Mouse (Mus musculus): ENCODE results near the gene Peg10.
"Not testable (repeated sequence)": the region's sequence is repeated elsewhere in the genome, so short reads cannot be mapped to it uniquely, and the experiment has no call there.

Gene Peg10

DNA sequence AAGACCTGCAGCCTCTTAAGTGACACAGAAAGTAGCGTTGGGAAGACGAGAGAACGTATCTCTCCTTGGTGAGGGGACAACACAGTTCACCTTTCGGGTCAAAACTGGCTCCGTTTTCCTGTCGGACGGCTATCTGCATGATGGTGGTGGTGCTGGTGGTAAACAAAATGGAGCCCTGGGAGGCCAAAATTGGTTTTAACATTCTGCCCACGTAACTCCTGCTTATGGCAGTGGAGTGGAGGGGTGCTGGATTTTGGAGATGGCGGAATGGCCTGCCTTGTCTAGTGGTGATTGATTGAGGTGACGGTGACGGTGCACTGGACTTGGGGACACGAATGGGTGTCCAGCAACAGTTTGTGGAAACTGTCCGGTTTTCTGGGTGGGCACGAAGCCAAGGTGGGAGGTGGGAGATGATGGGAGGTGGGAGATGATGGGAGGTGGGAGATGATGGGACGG is 1.4 kb downstream of the Peg10 start:
- no peak for DNase-seq (ENCODE audit: low spot score in 2 of 2)

DNA sequence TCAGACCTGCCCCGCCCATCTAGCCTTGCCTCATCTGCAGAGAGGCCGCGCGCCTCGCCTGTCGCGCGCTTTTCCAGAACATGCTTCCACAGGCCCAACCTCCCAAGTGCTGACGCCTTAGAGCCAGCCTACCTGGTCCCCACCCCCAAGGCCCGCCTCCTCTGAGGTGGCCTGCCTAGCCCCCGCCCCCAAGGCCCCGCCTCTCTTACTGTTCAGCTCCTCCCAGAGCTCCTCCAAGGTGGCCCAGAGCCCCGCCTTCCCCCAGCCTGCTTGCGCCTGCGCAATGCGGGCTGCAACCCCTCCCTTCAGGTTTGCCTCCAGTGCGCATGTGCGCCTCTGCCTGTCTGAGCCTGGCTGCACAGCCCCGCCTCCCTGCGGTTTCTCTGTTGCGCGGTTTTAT is 2.0 kb downstream of the Peg10 start:
- DNase-seq (ENCODE audit: low spot score in 2 of 2) = peak; percentile 85 to 90

DNA sequence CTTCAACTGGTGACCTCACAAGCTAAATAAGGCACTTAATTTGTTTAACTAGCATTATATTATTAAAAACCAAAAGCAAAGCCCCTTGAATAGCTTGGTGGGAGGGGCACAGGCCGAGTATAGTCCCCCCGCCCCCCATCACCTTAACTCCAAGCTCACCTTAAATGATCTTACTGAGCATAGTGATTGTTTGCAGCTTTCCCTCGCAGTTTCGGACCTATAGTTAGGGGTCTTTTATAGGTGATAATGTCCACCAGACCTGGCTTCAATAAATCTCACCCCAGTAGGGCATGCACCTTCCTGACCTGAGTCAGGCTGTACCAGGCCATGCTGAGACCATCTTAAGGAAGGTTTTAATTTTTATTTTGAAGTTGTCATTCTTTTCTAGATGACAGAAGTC is 4.2 kb downstream of the Peg10 start:
- no peak for DNase-seq (ENCODE audit: low spot score in 2 of 2)

DNA sequence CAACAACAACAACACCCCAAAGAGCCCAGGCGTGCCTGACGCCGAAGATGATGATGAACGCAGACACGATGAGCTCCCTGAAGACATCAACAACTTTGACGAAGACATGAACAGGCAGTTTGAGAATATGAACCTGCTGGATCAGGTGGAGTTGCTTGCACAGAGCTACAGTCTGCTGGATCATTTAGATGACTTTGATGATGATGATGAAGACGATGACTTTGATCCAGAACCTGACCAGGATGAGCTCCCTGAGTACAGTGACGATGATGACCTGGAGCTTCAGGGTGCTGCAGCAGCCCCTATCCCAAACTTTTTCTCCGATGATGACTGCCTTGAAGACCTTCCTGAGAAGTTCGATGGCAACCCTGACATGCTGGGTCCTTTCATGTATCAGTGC is 7.2 kb downstream of the Peg10 start:
- no peak for DNase-seq (ENCODE audit: low spot score in 2 of 2)

DNA sequence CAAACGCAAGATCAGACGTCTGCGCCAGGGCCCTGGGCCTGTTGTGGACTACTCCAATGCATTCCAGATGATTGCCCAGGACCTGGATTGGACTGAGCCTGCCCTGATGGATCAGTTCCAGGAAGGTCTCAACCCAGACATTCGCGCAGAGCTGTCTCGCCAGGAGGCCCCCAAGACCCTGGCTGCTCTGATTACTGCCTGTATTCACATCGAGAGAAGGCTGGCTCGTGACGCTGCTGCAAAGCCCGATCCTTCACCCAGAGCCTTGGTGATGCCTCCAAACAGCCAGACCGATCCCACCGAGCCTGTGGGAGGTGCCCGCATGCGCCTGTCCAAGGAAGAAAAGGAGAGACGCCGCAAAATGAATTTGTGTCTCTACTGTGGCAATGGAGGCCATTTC is 7.8 kb downstream of the Peg10 start:
- DNase-seq (ENCODE audit: low spot score in 2 of 2) = no peak

DNA sequence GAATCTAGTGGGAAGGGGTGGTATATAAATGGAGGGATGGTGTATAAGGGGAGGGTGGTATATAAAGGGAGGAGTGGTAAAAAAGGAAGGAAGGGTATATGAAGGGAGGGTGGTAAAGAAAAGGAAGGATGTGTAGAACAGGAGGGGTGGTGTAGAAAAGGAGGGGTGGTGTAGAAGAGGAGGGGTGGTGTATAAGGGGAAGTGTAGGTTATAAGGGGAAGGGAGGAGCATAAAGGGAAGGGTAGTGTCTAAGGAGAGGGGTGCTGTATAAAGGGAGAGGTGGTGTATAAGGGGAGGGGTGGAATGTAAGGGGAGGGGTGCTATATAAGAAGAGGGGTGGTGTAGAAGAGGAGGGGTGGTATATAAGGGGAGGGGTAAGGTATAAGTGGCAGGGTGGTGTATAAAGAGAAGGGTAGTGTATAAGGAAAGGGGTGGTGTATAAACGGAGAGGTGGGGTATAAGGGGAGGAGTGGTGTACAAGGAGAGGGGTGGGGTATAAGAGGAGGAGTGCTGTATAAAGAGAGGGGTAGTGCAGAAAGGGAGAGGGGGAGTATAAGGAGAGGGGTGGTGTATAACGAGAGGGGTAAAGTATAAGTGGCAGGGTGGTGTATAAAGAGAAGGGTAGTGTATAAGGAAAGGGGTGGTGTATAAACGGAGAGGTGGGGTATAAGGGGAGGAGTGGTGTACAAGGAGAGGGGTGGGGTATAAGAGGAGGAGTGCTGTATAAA is 14.5 kb downstream of the Peg10 start:
- DNase-seq (ENCODE audit: low spot score in 2 of 2) = not testable (repeated sequence)

DNA sequence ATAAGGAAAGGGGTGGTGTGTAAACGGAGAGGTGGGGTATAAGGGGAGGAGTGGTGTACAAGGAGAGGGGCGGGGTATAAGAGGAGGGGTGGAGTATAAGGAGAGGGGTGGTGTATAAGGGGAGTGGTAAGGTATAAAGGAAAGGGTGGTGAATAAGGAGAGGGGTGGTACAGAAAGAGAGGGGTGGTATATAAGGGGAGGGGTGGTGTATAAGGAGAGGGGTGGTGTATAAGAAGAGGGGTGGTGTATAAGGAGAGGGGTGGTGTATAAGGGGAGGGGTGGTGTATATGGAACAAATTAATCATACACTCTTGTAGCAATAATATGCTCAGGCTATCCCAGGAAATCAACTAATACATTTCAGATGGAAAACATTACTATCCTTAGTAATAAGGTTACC is 15.1 kb downstream of the Peg10 start:
- DNase-seq (ENCODE audit: low spot score in 2 of 2) = no peak

DNA sequence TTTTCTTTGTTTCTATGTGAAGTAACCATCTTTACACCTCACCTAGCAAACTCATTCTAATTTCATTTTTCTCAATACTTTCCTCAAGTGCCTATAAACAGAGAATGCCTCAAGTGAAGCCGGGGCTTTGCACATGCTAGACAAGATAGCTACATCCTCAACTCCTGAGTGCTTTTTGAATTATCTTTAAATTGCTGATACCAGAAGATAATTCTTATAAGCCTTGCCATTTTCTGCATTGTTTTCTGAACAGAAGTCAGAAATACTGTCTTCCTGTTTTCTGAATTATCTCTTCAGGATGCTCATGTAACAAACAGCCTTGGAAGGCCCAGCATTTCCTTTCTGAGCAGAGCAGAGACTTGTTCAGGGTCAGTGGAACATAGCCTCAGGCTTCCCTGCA is 49.2 kb downstream of the Peg10 start:
- DNase-seq (ENCODE audit: low spot score in 2 of 2) = no peak

DNA sequence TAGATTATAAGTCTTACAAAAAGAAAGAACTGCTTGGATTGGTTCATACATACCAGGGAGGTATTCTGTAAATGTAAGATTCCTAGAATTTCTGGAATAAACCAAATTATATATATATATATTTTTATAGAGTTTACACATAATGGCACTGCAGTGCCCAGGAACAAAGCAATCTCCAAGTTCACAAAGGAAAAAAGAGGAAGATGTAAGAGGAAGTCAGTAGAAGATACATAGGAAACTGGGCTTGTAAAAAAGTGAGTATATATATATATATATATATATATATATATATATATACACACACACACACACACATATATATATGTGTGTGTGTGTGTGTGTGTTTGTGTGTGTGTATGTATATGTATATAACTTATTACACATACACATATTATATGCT is 50.2 kb downstream of the Peg10 start:
- DNase-seq (ENCODE audit: low spot score in 2 of 2) = not testable (repeated sequence)

DNA sequence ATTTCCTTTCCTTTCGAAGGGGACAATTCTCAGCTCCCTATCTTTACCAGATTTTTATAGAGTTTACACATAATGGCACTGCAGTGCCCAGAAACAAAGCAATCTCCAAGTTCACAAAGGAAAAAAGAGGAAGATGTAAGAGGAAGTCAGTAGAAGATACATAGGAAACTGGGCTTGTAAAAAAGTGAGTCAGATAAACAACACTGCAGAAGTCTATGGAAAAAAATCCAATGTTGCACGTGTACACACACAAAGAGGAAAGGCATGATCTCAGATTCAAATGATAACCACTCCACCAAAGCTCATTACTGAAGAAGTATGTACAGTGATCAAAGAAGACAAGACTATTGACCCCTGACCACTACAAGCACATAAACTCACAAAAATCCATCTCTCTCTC is 51.3 kb downstream of the Peg10 start:
- no peak for DNase-seq (ENCODE audit: low spot score in 2 of 2)

DNA sequence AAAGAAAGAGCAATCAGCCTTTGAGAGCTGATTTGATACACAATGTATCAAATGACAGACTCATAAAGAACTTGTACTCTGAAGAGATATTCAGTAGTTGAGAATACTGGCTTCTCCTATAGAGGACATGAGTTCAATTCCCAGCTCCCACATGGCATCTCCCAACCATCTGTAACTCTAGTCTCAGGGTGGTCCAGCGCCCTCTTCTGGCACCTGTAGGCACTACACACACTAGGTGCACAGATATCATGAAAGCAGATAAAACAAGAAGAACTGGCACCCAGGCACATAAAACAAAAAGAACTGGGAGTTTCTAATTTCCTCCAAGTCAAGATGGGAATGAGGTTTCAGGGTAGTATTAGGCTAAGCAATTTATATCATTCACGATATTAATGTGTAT is 52.3 kb downstream of the Peg10 start:
- no peak for DNase-seq (ENCODE audit: low spot score in 2 of 2)

DNA sequence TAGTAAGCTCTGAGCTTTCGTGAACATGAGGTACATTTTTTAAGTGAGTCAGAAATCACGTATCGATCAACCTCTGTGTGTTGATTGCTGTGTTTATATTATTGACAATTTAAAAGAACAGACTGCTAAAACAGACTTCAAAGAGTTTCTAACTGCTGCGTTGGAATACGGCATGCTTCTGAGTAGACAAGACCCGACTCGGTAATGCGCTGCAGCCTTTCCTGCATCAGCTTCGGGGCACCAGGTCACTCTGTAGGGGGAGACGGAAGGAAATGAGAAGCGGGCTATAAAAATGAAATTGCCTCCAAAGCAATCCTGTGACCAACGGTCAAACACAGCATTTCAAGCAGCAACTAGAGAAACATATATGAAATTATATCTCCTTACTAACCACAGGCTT is 59.9 kb downstream of the Peg10 start:
- no peak for DNase-seq (ENCODE audit: low spot score in 2 of 2)

Data from cerebellum, postnatal 4 days (tissue).